Mouse (Mus musculus) stomach, embryonic 14.5 days (tissue): ENCODE measurements around the gene Agmat. TPM values are rescaled to one million over a fixed set of nuclear protein-coding genes. Genes with fewer than 3 reads are reported as not detected.

Experiments
- ATAC-seq: fragments of 200-750 bp; cut with Nextera tagmentation; 2 replicates; pipeline ENCODE4 v1.8.0; 2017; ENCODE audit warnings: low read depth, moderate TSS enrichment; ENCODE audit not compliant: insufficient number of reproducible peaks, insufficient read depth, low FRiP score
- H3K27ac ChIP-seq: fragments of 300-500 bp; sonication (generic); 2 replicates; pipeline ENCODE4 v1.5.1; 2014; ENCODE audit warnings: mild to moderate bottlenecking, low read length, moderate library complexity, mixed read lengths
- H3K27me3 ChIP-seq: fragments of 300-500 bp; sonication (generic); 2 replicates; pipeline ENCODE4 v1.6.1; 2014; ENCODE audit warnings: low read length, control low read depth, mixed read lengths; ENCODE audit not compliant: control insufficient read depth, insufficient read depth
- H3K36me3 ChIP-seq: fragments of 300-500 bp; sonication (generic); 2 replicates; pipeline ENCODE4 v1.6.1; 2014; ENCODE audit warnings: mild to moderate bottlenecking, control low read depth, low read length, moderate library complexity, mixed read lengths; ENCODE audit not compliant: control insufficient read depth, insufficient read depth
- H3K4me1 ChIP-seq: fragments of 300-500 bp; sonication (generic); 2 replicates; pipeline ENCODE4 v1.6.1; 2014; ENCODE audit warnings: low read length, control low read depth, mixed read lengths; ENCODE audit not compliant: control insufficient read depth, insufficient read depth
- H3K4me2 ChIP-seq: fragments of 300-500 bp; sonication (generic); replicated peaks from 2 replicates; pipeline ENCODE4 v1.6.1; 2014; ENCODE audit warnings: low read depth, low read length, control low read depth
- H3K4me3 ChIP-seq: fragments of 300-500 bp; sonication (generic); 2 replicates; pipeline ENCODE4 v1.5.1; 2014; ENCODE audit warnings: low read depth, low read length, control low read depth
- H3K9ac ChIP-seq: fragments of 300-500 bp; sonication (generic); replicated peaks from 2 replicates; pipeline ENCODE4 v1.6.1; 2014; ENCODE audit warnings: low read depth, mild to moderate bottlenecking, control low read depth, low read length, moderate library complexity, mixed read lengths
- H3K9me3 ChIP-seq: fragments of 300-500 bp; sonication (generic); 2 replicates; pipeline ENCODE4 v1.6.1; 2016; ENCODE audit warnings: low read depth, low read length, control low read depth; ENCODE audit not compliant: control insufficient read depth
- WGBS: fragments of 180-500 bp; shearing (Covaris S2); extraction: QIAGEN DNeasy Blood & Tissue Kit; methylation state at CpG from one replicate; pipeline ENCODE4 v1.1.7; 2014; 5-methylcytosine and 5-hydroxymethylcytosine counted together
- polyA plus RNA-seq: library from polyadenylated mRNA; unstranded; fragments of >200 nt; fragmentation: Nextera tagmentation; extraction: Ambion mirVana; gene quantifications from 2 replicates; pipeline ENCODE4 v1.2.1, GENCODE M21; 2014

Gene Agmat
- polyA plus RNA-seq, 1 experiment from 2014 or later = not detected

DNA sequence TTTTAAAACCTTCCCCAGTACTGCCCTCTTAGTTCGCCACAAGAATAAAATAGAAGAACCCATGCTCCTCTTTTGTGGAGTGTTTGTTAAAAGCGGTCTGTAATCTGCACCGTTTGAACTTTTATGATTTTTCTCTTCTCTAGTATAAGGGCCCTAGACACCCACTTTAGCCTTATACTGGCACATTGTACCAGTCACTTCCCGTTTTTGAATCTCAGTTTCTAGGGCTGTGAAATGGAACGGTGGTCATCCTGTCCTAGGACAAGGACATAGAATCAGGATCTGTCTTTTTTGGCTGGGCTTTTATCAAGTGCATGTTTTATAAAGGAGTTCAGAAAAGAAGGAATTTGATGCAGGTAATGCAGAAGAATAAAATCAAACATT is 47.7 kb downstream of the Agmat start:
- Histone ChIP-seq H3K9ac (peak overlapping the region; percentile 42), H3K4me3 (peak overlapping the region; percentile 63), H3K27ac (peak overlapping the region; percentile 94), H3K9me3 (no peaks in the 10 kb centered on the region), H3K4me1 (peaks cover 5% of the 10 kb centered on the region; the same call in 1 of the 2 replicates), H3K36me3 (peaks cover 4% of the 10 kb centered on the region; the same call in 1 of the 2 replicates), H3K4me2 (peak overlapping the region; percentile 58), H3K27me3 (no peaks in the 10 kb centered on the region)
- 11% methylated on average over 5 of the region's 5 CpGs for WGBS
- ATAC-seq = no peak

DNA sequence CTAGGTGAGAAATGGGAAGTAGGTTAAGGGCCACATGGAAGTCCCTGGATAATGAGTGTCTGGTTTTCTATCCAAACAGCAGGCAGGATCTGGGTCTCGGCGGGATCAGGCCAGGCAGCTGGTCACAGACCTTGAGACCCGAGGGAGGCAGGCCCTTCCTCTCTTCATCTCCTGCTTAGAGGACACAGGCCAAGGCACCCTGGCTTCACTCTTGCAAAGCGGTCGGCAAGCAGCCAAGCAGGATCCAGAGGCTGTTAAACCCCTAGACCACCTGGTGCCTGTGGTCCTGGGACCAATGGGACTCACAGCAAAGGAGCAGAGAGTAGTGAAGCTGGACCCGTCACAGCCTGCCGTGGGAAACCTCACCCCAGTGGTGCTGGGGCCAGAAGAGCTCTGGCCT is 49.9 kb downstream of the Agmat start:
- no peak overlapping the region for H3K27ac ChIP-seq
- ATAC-seq = no peak
- WGBS = 79% methylated on average over 7 of the region's 7 CpGs
- H3K4me1 ChIP-seq = no peaks in the 10 kb centered on the region; the same call in 1 of the 2 replicates
- peaks cover 4% of the 10 kb centered on the region; the same call in 1 of the 2 replicates for H3K36me3 ChIP-seq
- no peak overlapping the region for H3K4me3 ChIP-seq
- no peaks in the 10 kb centered on the region for H3K27me3 ChIP-seq
- no peak overlapping the region for H3K9ac ChIP-seq
- no peak overlapping the region for H3K4me2 ChIP-seq
- H3K9me3 ChIP-seq = no peaks in the 10 kb centered on the region

DNA sequence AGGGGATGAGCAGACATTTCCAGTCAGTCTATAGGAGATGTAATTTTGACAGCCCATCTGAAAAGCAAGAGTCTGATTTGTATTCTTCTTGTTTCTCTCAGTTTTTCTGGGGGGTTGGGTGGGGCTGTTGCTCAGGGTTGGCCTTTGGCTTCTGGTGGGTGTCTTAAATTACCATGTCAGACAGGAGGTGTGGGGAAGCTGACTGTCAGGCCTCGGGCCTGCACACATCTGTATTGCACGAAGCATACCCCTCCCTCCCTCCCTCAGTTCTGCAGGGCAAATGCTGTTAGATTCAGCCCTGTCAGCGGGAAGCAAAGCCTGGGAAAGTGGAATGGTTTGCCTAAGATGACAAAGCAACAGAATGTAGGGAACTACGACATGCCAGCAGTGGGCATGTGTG is 50.5 kb downstream of the Agmat start:
- H3K9me3 ChIP-seq = no peaks in the 10 kb centered on the region
- 85% methylated on average over 4 of the region's 4 CpGs for WGBS

DNA sequence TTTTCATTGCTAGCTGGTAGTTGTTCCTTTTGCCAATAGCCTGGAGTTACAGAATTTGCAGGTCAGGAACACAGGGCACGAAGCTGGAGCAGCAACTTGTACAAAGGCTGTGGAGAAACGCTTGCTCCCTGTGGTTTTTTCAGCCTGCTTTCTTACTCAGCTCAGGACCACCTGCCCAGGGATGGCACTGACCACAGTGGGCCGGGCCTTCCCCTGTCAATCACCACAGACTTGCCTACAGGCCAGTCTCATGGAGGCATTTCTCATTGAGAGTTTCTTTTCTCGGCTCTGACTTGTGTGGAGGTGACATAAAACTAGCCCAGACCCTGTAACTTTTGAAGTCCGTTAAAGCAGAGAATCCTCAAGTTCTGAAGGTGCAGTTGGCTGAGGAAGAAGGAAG is 51.1 kb downstream of the Agmat start:
- Histone ChIP-seq H3K9me3 (no peaks in the 10 kb centered on the region), H3K27ac (no peak overlapping the region), H3K4me2 (no peak overlapping the region), H3K36me3 (peaks cover 4% of the 10 kb centered on the region; the same call in 1 of the 2 replicates), H3K9ac (no peak overlapping the region), H3K4me1 (no peaks in the 10 kb centered on the region; the same call in 1 of the 2 replicates), H3K27me3 (no peaks in the 10 kb centered on the region), H3K4me3 (no peak overlapping the region)
- WGBS = 91% methylated on average over 5 of the region's 5 CpGs
- no peak for ATAC-seq

More for the DNA sequence above, 50.5 kb downstream of the Agmat start:
- Histone ChIP-seq H3K9ac (no peak overlapping the region), H3K27me3 (no peaks in the 10 kb centered on the region), H3K4me2 (no peak overlapping the region), H3K4me1 (no peaks in the 10 kb centered on the region; the same call in 1 of the 2 replicates), H3K36me3 (peaks cover 4% of the 10 kb centered on the region; the same call in 1 of the 2 replicates), H3K4me3 (no peak overlapping the region), H3K27ac (no peak overlapping the region)
- ATAC-seq = no peak

DNA sequence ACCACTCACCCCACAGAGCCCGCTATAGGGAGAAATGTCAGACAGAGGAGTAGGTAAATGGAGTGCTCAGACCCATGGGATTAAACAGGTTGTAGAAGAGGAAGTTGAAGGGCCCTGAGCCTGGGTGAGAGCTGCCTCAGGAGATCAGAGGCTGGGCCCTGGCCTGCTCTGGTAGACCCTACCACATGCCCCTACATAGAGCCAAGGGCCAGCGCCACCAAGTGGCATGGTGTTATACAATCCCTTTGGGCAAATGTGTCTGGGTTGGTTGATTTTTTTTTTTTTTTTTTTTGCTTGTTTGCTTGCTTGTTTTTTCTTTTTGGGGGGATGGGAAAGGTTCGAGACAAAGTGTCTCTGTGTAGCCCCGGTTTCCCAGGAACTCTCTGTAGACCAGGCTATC is 57.6 kb downstream of the Agmat start:
- Histone ChIP-seq H3K9me3 (no peaks in the 10 kb centered on the region), H3K9ac (no peak overlapping the region), H3K4me1 (no peaks in the 10 kb centered on the region), H3K4me2 (no peak overlapping the region), H3K36me3 (peaks cover 35% of the 10 kb centered on the region), H3K27me3 (no peaks in the 10 kb centered on the region), H3K27ac (no peak overlapping the region), H3K4me3 (no peak overlapping the region)
- no peak for ATAC-seq
- 90% methylated on average over 4 of the region's 4 CpGs for WGBS

DNA sequence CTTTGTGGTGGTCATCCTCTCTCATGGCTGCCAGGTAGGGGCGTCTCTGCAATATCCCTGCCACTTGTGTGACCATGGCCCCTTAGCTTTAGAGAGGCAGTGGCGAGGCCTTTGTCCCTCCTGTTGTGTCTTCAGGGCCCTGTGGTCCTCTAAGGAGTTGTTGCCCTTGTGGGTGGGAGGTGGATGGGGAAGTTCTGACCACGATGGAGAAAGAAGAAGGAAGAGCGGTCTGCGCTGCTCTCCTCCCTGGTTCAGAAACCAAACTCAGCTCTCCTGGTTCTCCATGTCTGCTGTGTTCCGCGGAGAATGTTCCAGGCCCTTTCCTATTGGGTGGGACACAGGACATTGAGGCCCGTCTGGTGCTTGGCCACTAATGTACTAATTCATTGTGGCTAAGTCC is 59.4 kb downstream of the Agmat start:
- no peak for ATAC-seq
- Histone ChIP-seq H3K4me1 (no peaks in the 10 kb centered on the region), H3K4me3 (no peak overlapping the region), H3K27me3 (no peaks in the 10 kb centered on the region), H3K9me3 (no peaks in the 10 kb centered on the region), H3K36me3 (peaks cover 46% of the 10 kb centered on the region), H3K9ac (no peak overlapping the region), H3K4me2 (no peak overlapping the region), H3K27ac (no peak overlapping the region)
- 95% methylated on average over 8 of the region's 8 CpGs for WGBS

Other genes starting within 250 kb of the Agmat start
- gene Spen, start 208.1 kb upstream of the Agmat start, polyA plus RNA-seq = 16.2 and 16.9 TPM in 2 replicates
- 94.9 and 98.0 TPM in 2 replicates for gene Fblim1, start 140.6 kb upstream of the Agmat start, polyA plus RNA-seq
- 0.29 and 0.32 TPM in 2 replicates for gene Tmem82, start 128.0 kb upstream of the Agmat start, polyA plus RNA-seq
- gene Slc25a34, start 122.9 kb upstream of the Agmat start, polyA plus RNA-seq = not detected in 2 replicates
- 4.6 TPM in 2 replicates for gene Plekhm2, start 81.8 kb upstream of the Agmat start, polyA plus RNA-seq
- gene Rsc1a1, start 61.1 kb upstream of the Agmat start, polyA plus RNA-seq = 0.51 TPM in 1 of 2 replicates, not detected in the other
- gene Ddi2, start 23.3 kb upstream of the Agmat start, polyA plus RNA-seq = 18.8 and 19.6 TPM in 2 replicates
- 3.7 and 5.0 TPM in 2 replicates for gene Dnajc16, start 44.3 kb downstream of the Agmat start, polyA plus RNA-seq
- 18.0 and 19.3 TPM in 2 replicates for gene Casp9, start 46.9 kb downstream of the Agmat start, polyA plus RNA-seq
- 0.73 TPM in 1 of 2 replicates, not detected in the other for gene Cela2a, start 79.5 kb downstream of the Agmat start, polyA plus RNA-seq
- not detected in 2 replicates for gene Ctrc, start 99.7 kb downstream of the Agmat start, polyA plus RNA-seq
- 58.8 and 65.0 TPM in 2 replicates for gene Efhd2, start 128.2 kb downstream of the Agmat start, polyA plus RNA-seq